Mouse (Mus musculus): Measurements from ENCODE around the gene Park7.
"Not testable (repeated sequence)": the region's sequence is repeated elsewhere in the genome, so short reads cannot be mapped to it uniquely, and the experiment has no call there.

Gene Park7

GRCm38 (mm10) chr4:150910164-150910951, 3.9 kb downstream of the Park7 start:
- no peak for DNase-seq

GRCm38 (mm10) chr4:150909451-150910156, 4.6 kb downstream of the Park7 start:
- DNase-seq = peak; percentile 98

GRCm38 (mm10) chr4:150908512-150908911, 5.7 kb downstream of the Park7 start:
- peak; percentile 42 for DNase-seq

GRCm38 (mm10) chr4:150907099-150907498, 7.1 kb downstream of the Park7 start:
- no peak for DNase-seq

GRCm38 (mm10) chr4:150903091-150903742, 11.0 kb downstream of the Park7 start:
- DNase-seq = no peak

- no peak for DNase-seq
Measured at GRCm38 (mm10) chr4:150902062-150902461, 12.2 kb downstream of the Park7 start.

GRCm38 (mm10) chr4:150901651-150902050, 12.6 kb downstream of the Park7 start:
- peak; percentile 42 for DNase-seq

GRCm38 (mm10) chr4:150900486-150900885, 13.8 kb downstream of the Park7 start:
- no peak for DNase-seq

- peak; percentile 36 for DNase-seq
Measured at GRCm38 (mm10) chr4:150898716-150899365, 15.4 kb downstream of the Park7 start.

- DNase-seq = no peak
Measured at GRCm38 (mm10) chr4:150896896-150897624, 17.2 kb downstream of the Park7 start.

- no peak for DNase-seq
Measured at GRCm38 (mm10) chr4:150894718-150895501, 19.3 kb downstream of the Park7 start.

GRCm38 (mm10) chr4:150891308-150891707, 22.9 kb downstream of the Park7 start:
- DNase-seq = no peak

GRCm38 (mm10) chr4:150889955-150890315, 24.3 kb downstream of the Park7 start:
- no peak for DNase-seq

- DNase-seq = no peak
Measured at GRCm38 (mm10) chr4:150889273-150889954, 24.8 kb downstream of the Park7 start.

- DNase-seq = no peak
Measured at GRCm38 (mm10) chr4:150888492-150888891, 25.7 kb downstream of the Park7 start.

GRCm38 (mm10) chr4:150887903-150888302, 26.3 kb downstream of the Park7 start:
- no peak for DNase-seq

- no peak for DNase-seq
Measured at GRCm38 (mm10) chr4:150882632-150883031, 31.6 kb downstream of the Park7 start.

GRCm38 (mm10) chr4:150880364-150880763, 33.9 kb downstream of the Park7 start:
- DNase-seq = no peak

GRCm38 (mm10) chr4:150879631-150880030, 34.6 kb downstream of the Park7 start:
- DNase-seq = no peak

GRCm38 (mm10) chr4:150875393-150875792, 38.8 kb downstream of the Park7 start:
- DNase-seq = no peak

- DNase-seq = not testable (repeated sequence)
Measured at GRCm38 (mm10) chr4:150874416-150874815, 39.8 kb downstream of the Park7 start.
